Mouse (Mus musculus) central nervous system, embryonic 18 days (tissue): ENCODE data around the gene Klf14. TPM values are rescaled to one million over a fixed set of nuclear protein-coding genes. Genes with fewer than 3 reads are reported as not detected.

Source experiments
- polyA plus RNA-seq: library from polyadenylated mRNA; depleted of rRNA; stranded (reverse); fragments of >200 nt; gene quantifications from 2 replicates; pipeline ENCODE4 v1.2.3, GENCODE M21; 2012; rRNA removed

Gene Klf14
- polyA plus RNA-seq = 0.30 and 0.53 TPM in 2 replicates

DNA sequence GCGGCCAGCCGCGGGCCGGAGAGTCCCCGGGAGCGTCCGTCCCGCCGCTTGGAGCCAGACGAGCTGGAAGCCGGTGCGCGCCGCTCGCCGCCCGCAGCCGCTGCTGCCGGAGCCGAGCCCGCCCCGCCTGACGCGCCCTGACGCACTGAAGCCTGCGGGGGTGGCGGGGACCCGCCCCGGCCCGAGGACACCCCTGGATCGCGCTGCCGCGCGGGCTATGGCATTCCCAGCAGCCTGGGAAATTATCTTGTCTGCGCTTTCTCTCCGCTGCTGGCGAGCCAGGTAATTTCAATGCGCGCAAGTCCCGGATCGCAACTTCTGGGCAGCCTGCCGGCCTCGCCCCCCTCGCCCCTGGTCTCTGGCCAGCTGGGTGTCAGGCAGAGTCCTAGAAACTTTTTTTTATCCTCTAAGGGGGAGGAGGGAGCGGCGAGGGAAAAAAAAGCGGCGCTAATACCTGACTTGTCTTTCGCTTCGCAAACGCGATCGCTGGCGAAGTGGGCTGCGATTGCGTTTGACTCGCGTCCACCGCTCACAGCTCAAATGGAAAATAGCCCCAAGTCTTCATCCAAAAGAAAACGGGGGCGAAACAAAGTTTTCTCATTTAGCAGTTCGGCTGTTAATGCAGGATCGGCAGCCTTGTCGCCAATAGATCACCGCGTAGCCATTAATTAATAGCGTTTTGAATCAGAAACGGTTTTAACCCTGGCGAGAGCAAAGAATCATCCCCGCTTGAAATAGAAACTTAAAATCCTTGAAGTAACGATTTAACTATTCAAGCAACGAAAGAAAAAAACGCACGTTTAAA is at the start of gene Klf14:
Gene Klf14 (minus strand): TSS at position 343 of the 805 bp plus-strand sequence.

DNA sequence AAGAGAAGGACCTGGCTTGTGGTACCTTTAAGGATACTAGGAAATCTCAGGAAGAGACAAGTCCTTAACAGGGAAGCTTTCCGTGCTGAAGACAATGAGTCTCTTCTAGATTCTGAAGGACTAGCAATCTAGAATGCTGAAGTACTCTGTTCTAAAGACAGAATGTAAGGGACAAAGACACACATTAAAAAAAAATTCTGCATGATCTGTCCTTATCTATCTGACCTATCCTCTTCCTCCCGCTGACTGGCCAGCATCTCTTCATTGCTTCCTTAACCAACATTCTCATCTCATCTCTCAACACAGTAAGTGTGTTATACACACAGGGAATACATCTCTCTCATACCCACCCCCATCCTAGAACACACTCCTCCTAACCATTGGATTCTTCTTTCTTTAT is 43.4 kb downstream of the Klf14 start, which contains the start of gene Tsga13:
Gene Tsga13 (minus strand): TSS at position 101 of the 400 bp plus-strand sequence.

Other genes with a start within 250 kb of the Klf14 start
- 191 and 227 TPM in 2 replicates for gene Mest, start 235.5 kb downstream of the Klf14 start, polyA plus RNA-seq
- gene Copg2, start 62.3 kb downstream of the Klf14 start, polyA plus RNA-seq = 45.6 and 48.4 TPM in 2 replicates
- 0.53 TPM in 2 replicates for gene Tsga13, start 43.5 kb downstream of the Klf14 start, polyA plus RNA-seq